Mouse (Mus musculus) E14TG2a.4 (cell line): Measurements from ENCODE around the gene Pou6f1.

Source experiments
- H3K27me3 ChIP-seq: 2 replicates; pipeline ENCODE4 v1.6.1; 2014; ENCODE audit warnings: low read length, control low read depth; ENCODE audit not compliant: insufficient read depth
- H3K36me3 ChIP-seq: 2 replicates; pipeline ENCODE4 v1.6.1; 2014; ENCODE audit warnings: low read length, control low read depth; ENCODE audit not compliant: insufficient read depth
- H3K4me1 ChIP-seq: replicated peaks from 2 replicates; pipeline ENCODE4 v1.6.1; 2014; ENCODE audit warnings: low read depth, low read length, control low read depth
- H3K4me3 ChIP-seq: replicated peaks from 2 replicates; pipeline ENCODE4 v1.5.1; 2014; ENCODE audit warnings: mild to moderate bottlenecking, low read length
- H3K9me3 ChIP-seq: 2 replicates; pipeline ENCODE4 v1.6.1; 2014; ENCODE audit warnings: low read length, control low read depth
- CTCF ChIP-seq: conservative IDR thresholded peaks from 2 replicates; pipeline ENCODE4 v1.5.1; 2014; ENCODE audit warnings: low read length
- NANOG ChIP-seq: IDR thresholded peaks from 2 replicates; pipeline ENCODE4 v1.6.1; 2014; ENCODE audit warnings: borderline replicate concordance, low read length, mixed read lengths
- POU5F1 ChIP-seq: IDR thresholded peaks from 2 replicates; pipeline ENCODE4 v1.6.1; 2014; ENCODE audit warnings: low read length, borderline replicate concordance

Pou6f1 gene

GRCm38 (mm10) chr15:100575366-100575765 is 24.4 kb downstream of the Pou6f1 start:
- no peak overlapping the region for H3K4me3 ChIP-seq
- peaks cover 14% of the 10 kb centered on the region for H3K27me3 ChIP-seq
- no peaks in the 10 kb centered on the region for H3K9me3 ChIP-seq
- TF ChIP-seq POU5F1 (no peak), NANOG (no peak), CTCF (no peak)
- peaks cover 20% of the 10 kb centered on the region for H3K4me1 ChIP-seq
- H3K36me3 ChIP-seq, result peaks cover 25% of the 10 kb centered on the region

GRCm38 (mm10) chr15:100574378-100574777 is 25.4 kb downstream of the Pou6f1 start:
- Histone ChIP-seq H3K36me3 (peaks cover 25% of the 10 kb centered on the region), H3K27me3 (peaks cover 14% of the 10 kb centered on the region), H3K4me3 (no peak overlapping the region), H3K4me1 (peaks cover 13% of the 10 kb centered on the region), H3K9me3 (no peaks in the 10 kb centered on the region)
- TF ChIP-seq CTCF (no peak), POU5F1 (no peak), NANOG (no peak)

GRCm38 (mm10) chr15:100573946-100574345 is 25.8 kb downstream of the Pou6f1 start:
- no peak for TF ChIP-seq CTCF
- TF ChIP-seq POU5F1, result no peak
- TF ChIP-seq NANOG, result no peak
- peaks cover 13% of the 10 kb centered on the region for H3K4me1 ChIP-seq
- H3K4me3 ChIP-seq, result no peak overlapping the region
- peaks cover 14% of the 10 kb centered on the region for H3K27me3 ChIP-seq
- peaks cover 25% of the 10 kb centered on the region for H3K36me3 ChIP-seq
- no peaks in the 10 kb centered on the region for H3K9me3 ChIP-seq

GRCm38 (mm10) chr15:100569239-100569638 is 30.5 kb downstream of the Pou6f1 start:
- 0 out of 2 replicates have a peak, but pooled peaks cover 2% of the 10 kb centered on the region for H3K4me1 ChIP-seq
- no peaks in the 10 kb centered on the region for H3K9me3 ChIP-seq
- peaks cover 9% of the 10 kb centered on the region for H3K27me3 ChIP-seq
- no peaks in the 10 kb centered on the region for H3K36me3 ChIP-seq
- TF ChIP-seq CTCF, result no peak
- no peak for TF ChIP-seq POU5F1
- no peak for TF ChIP-seq NANOG
- no peak overlapping the region for H3K4me3 ChIP-seq

GRCm38 (mm10) chr15:100566531-100566930 is 33.3 kb downstream of the Pou6f1 start:
- no peaks in the 10 kb centered on the region for H3K36me3 ChIP-seq
- H3K4me3 ChIP-seq, result no peak overlapping the region
- H3K4me1 ChIP-seq, result no peaks in the 10 kb centered on the region
- TF ChIP-seq CTCF (no peak), NANOG (no peak), POU5F1 (no peak)
- H3K9me3 ChIP-seq, result no peaks in the 10 kb centered on the region
- peaks cover 9% of the 10 kb centered on the region for H3K27me3 ChIP-seq

GRCm38 (mm10) chr15:100557705-100558433 is 41.9 kb downstream of the Pou6f1 start:
- Histone ChIP-seq H3K27me3 (0 out of 2 replicates have a peak, but pooled peaks cover 5% of the 10 kb centered on the region), H3K9me3 (peaks cover 9% of the 10 kb centered on the region), H3K4me3 (no peak overlapping the region), H3K4me1 (no peaks in the 10 kb centered on the region), H3K36me3 (no peaks in the 10 kb centered on the region)
- TF ChIP-seq CTCF (no peak), NANOG (no peak), POU5F1 (no peak)

- Histone ChIP-seq H3K9me3 (peaks cover 9% of the 10 kb centered on the region), H3K27me3 (0 out of 2 replicates have a peak, but pooled peaks cover 5% of the 10 kb centered on the region), H3K4me1 (peaks cover 9% of the 10 kb centered on the region; the same call in 1 of the 2 replicates), H3K4me3 (no peak overlapping the region), H3K36me3 (no peaks in the 10 kb centered on the region)
- TF ChIP-seq POU5F1, result no peak
- no peak for TF ChIP-seq NANOG
- no peak for TF ChIP-seq CTCF
These were observed 43.4 kb downstream of the Pou6f1 start for GRCm38 (mm10) chr15:100556378-100556777.

- no peak overlapping the region for H3K4me3 ChIP-seq
- peaks cover 9% of the 10 kb centered on the region for H3K9me3 ChIP-seq
- TF ChIP-seq POU5F1, result no peak
- TF ChIP-seq CTCF, result no peak
- no peak for TF ChIP-seq NANOG
- peaks cover 12% of the 10 kb centered on the region for H3K4me1 ChIP-seq
- 0 out of 2 replicates have a peak, but pooled peaks cover 5% of the 10 kb centered on the region for H3K27me3 ChIP-seq
- H3K36me3 ChIP-seq, result no peaks in the 10 kb centered on the region
These were observed 43.8 kb downstream of the Pou6f1 start for GRCm38 (mm10) chr15:100555965-100556364.
